Mouse (Mus musculus) embryonic facial prominence, embryonic 10.5 days (tissue): Measurements from ENCODE around the gene Tle4. TPM values are rescaled to one million over a fixed set of nuclear protein-coding genes. Genes with fewer than 3 reads are reported as not detected.

ENCODE experiments used
- DNase-seq: peaks from one replicate; pipeline ENCODE4 v3.0.0-alpha.2; 2017; ENCODE audit warnings: low spot score
- H3K27ac ChIP-seq: fragments of 300-500 bp; sonication (generic); replicated peaks from 2 replicates; pipeline ENCODE4 v1.5.1; 2016; ENCODE audit warnings: mild to moderate bottlenecking
- H3K27me3 ChIP-seq: fragments of 300-500 bp; sonication (generic); replicated peaks from 2 replicates; pipeline ENCODE4 v1.6.1; 2016; ENCODE audit warnings: low read depth, mild to moderate bottlenecking; ENCODE audit not compliant: poor library complexity, severe bottlenecking
- H3K36me3 ChIP-seq: fragments of 300-500 bp; sonication (generic); replicated peaks from 2 replicates; pipeline ENCODE4 v1.6.1; 2016; ENCODE audit warnings: mild to moderate bottlenecking, moderate library complexity
- H3K4me1 ChIP-seq: fragments of 300-500 bp; sonication (generic); 2 replicates; pipeline ENCODE4 v1.6.1; 2016
- H3K4me3 ChIP-seq: fragments of 300-500 bp; sonication (generic); 2 replicates; pipeline ENCODE4 v1.5.1; 2016; ENCODE audit warnings: mild to moderate bottlenecking, moderate library complexity
- H3K9me3 ChIP-seq: fragments of 300-500 bp; sonication (generic); 2 replicates; pipeline ENCODE4 v1.6.1; 2016; ENCODE audit warnings: mild to moderate bottlenecking
- WGBS: fragments of 180-500 bp; shearing (Covaris S2); methylation state at CpG from one replicate; pipeline ENCODE4 v1.1.7; 2016; 5-methylcytosine and 5-hydroxymethylcytosine counted together
- polyA plus RNA-seq: library from polyadenylated mRNA; unstranded; fragments of >200 nt; fragmentation: Nextera tagmentation; extraction: Ambion mirVana; gene quantifications from 2 replicates; pipeline ENCODE4 v1.2.1, GENCODE M21; 2016

The Tle4 gene
- polyA plus RNA-seq, 1 experiment from 2014 or later, result 21.7 TPM

DNA sequence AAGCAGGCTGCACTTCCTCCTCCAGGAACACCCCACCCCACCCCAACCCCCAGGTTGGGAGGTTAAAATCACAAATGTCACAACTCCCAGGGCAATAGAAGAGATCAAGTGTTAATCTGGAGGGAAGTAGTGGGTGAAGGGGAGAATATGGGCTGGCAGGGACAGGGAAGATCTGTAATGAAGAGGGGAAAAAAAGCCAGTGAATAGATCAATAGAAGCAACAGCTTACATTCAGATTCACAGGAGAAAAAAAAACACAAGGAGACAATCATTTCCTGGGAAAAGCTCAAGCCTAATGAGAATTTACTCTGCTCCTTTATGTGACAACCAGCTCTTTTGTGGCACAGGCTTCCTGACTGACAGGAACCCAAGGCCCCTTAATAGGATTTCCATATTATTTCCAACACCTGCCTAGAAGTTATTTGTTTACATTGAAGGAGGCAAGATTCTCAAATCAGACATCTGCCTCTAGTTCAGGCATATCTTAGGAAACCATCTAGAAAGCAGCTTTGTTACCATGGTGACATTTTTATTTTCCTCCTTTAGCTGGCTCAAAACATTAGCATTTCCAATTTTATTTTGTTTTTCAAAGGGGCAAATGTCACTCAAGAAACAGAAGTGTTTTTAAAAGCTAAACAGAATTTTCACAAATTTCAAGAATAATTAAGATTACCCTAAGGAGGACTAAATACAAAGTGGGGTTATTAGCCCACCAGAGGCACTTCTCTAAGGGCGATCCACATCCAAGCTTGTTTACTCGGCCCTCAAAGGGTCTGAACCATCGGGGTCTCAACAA lies 90.8 kb downstream of the Tle4 start:
- H3K27ac ChIP-seq, result no peak overlapping the region
- 39% methylated on average over 3 of the region's 3 CpGs for WGBS
- H3K36me3 ChIP-seq, result peaks cover 7% of the 10 kb centered on the region; the same call in 1 of the 2 replicates
- H3K4me1 ChIP-seq, result peaks cover 52% of the 10 kb centered on the region
- peak; percentile 39 for DNase-seq
- H3K27me3 ChIP-seq, result no peaks in the 10 kb centered on the region; the same call in 1 of the 2 replicates
- no peak overlapping the region for H3K4me3 ChIP-seq
- no peaks in the 10 kb centered on the region for H3K9me3 ChIP-seq

DNA sequence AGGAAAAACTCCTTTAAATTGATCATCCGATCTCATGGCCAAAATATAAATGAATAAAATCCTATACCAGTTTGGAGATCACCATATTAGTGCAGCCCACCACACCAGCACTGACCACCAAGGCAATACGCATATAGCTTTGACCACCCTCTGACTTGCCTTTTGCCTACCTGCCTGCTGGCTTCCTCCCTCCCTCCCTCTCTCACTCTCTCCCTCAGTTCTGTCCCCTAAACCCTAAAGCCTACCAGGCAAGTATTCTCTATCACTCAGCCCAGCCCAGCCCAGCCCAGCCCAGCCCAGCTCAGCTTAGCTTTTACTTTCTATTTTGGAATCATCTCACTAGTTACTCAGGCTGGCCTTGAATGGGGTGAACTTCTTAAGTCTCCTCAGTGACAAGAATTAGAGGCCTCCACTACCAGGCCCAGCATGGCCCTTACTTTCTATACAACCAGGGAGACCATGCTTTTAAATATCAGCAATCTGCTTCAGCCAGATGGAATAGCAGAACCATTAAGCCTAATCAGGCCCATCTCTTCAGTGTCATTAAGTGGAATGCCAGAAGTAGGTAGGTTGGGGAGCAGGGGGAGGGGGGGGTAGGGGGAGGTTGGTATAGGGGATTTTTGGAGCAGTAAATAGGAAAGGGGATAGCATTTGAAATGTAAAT lies 91.8 kb downstream of the Tle4 start:
- peaks cover 55% of the 10 kb centered on the region for H3K4me1 ChIP-seq
- no peak overlapping the region for H3K4me3 ChIP-seq

DNA sequence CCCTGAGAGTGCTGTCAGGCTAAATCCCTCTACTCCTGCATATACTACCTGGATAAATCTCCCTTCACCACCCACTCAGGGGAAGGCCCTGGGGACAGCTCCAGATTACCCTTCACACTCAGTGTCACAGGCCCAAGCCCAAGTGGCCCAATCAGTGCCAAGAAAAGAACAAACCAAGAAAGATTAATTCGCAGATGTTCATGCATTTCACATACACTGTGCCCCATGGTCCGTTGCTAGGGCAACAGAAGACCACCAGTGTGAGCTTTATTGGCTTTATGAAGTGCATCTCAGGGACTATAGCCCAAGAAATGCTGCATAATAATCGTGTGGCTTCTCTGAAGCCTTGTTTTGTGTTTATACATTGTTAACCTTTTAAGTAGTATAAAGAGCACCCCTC lies 92.5 kb downstream of the Tle4 start:
- Histone ChIP-seq H3K4me1 (peaks cover 55% of the 10 kb centered on the region), H3K36me3 (peaks cover 4% of the 10 kb centered on the region; the same call in 1 of the 2 replicates), H3K9me3 (no peaks in the 10 kb centered on the region), H3K27me3 (no peaks in the 10 kb centered on the region; the same call in 1 of the 2 replicates), H3K4me3 (no peak overlapping the region), H3K27ac (no peak overlapping the region)
- 75% methylated on average over 3 of the region's 3 CpGs for WGBS
- no peak for DNase-seq

More for the DNA sequence above, 91.8 kb downstream of the Tle4 start:
- no peak overlapping the region for H3K27ac ChIP-seq
- no peaks in the 10 kb centered on the region; the same call in 1 of the 2 replicates for H3K27me3 ChIP-seq
- H3K36me3 ChIP-seq, result peaks cover 5% of the 10 kb centered on the region; the same call in 1 of the 2 replicates
- H3K9me3 ChIP-seq, result no peaks in the 10 kb centered on the region
- WGBS, result 84% methylated on average over 2 of the region's 2 CpGs
- DNase-seq, result no peak

DNA sequence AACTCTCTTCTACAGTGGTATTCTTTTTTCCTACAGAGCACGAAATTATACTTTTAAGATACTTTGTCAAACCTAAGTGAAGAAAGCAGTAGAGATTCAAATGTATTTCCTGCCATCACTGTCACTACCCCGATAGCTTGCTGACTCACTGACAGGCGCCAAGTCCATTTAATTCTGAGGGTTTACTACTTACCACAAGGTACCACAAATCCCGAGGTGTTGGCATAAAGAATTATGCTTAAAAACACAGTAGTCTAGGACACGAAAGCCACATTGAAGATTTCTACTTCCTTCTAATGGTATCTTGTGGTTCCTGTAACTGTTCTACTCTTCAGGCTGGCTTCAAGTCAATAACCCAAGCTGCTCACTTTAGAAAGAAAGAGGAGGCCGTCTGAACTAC lies 94.0 kb downstream of the Tle4 start:
- Histone ChIP-seq H3K9me3 (no peaks in the 10 kb centered on the region), H3K36me3 (no peaks in the 10 kb centered on the region; the same call in 1 of the 2 replicates), H3K4me1 (peaks cover 56% of the 10 kb centered on the region), H3K27ac (no peak overlapping the region), H3K27me3 (peaks cover 6% of the 10 kb centered on the region; the same call in 1 of the 2 replicates), H3K4me3 (no peak overlapping the region)
- 85% methylated on average over 6 of the region's 6 CpGs for WGBS
- DNase-seq, result no peak

DNA sequence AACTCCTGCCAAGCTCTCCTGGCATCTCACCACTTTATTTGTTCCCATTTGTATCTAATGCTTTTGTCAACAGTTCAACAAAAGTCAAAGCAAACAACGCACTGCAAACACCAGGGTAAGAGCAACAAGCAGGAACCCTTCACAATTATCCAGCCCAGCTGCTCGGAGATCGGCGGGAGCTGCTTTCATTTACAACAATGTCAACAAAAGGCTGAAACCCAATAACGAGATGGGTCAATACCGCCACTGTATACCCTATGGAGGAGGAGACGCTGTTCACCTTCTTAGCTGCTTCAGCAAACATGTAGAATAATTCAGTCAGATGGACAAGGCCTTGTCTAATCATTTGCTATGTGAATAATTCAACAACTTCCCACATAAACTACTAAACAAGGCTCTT lies 95.6 kb downstream of the Tle4 start:
- 25% methylated on average over 7 of the region's 7 CpGs for WGBS
- peak; percentile 30 for DNase-seq
- Histone ChIP-seq H3K4me1 (peaks cover 44% of the 10 kb centered on the region), H3K27me3 (peaks cover 7% of the 10 kb centered on the region; the same call in 1 of the 2 replicates), H3K36me3 (no peaks in the 10 kb centered on the region; the same call in 1 of the 2 replicates), H3K27ac (no peak overlapping the region), H3K9me3 (no peaks in the 10 kb centered on the region), H3K4me3 (no peak overlapping the region)

DNA sequence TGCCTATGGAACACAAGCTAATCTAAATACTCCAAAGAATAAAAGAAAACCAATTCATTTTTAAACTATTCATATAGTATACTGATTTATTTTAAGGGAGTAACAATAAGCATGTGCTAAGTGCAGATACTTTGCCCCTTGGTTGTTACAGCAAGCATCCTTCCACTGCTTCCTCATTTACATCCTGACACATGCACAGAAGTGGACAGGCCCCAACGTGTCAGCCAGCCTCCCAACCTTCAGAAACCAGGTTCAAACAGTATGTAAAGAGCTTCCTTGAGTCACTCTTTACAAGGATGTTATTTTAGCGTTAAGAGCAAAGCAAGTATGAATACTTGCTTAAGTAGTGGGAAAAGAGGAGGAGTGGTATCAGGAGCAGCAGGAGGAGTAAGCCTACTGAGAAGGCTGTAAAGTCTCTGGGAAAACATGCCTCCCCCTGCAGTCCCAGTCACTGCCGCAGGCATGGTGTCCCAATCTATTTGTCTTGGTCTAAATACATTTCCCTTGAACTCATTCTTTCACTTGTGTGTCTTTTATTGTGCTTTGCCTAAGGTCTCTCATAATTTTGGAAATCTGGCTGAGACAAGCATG lies 97.9 kb downstream of the Tle4 start:
- Histone ChIP-seq H3K9me3 (no peaks in the 10 kb centered on the region), H3K4me3 (no peak overlapping the region), H3K27me3 (peaks cover 7% of the 10 kb centered on the region; the same call in 1 of the 2 replicates), H3K4me1 (peaks cover 22% of the 10 kb centered on the region), H3K27ac (no peak overlapping the region), H3K36me3 (peaks cover 6% of the 10 kb centered on the region; the same call in 1 of the 2 replicates)
- WGBS, result 37% methylated on average over 3 of the region's 3 CpGs
- DNase-seq, result no peak

DNA sequence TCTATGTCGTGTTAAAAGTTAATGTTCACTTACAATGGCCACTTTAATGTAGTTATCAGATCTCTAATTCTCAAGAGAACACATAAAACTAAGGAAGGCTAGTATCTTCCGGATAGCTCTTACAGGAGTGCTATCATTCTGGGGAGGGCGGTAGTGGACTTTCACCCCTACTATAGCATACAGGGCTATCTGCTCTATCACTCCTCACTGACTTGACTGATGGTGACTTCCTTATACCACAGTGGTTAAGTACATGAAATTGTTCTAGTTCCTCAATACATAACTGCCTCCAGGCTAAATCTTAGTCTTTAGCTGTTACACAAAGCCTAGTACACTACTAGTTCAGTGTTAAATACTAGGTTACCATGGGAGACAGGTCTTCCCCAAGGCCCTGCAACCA lies 104.8 kb downstream of the Tle4 start:
- H3K9me3 ChIP-seq, result no peaks in the 10 kb centered on the region
- WGBS, result 92% methylated on average over 3 of the region's 3 CpGs
- no peak overlapping the region for H3K27ac ChIP-seq
- peaks cover 22% of the 10 kb centered on the region for H3K36me3 ChIP-seq
- no peak overlapping the region for H3K4me3 ChIP-seq
- H3K4me1 ChIP-seq, result no peaks in the 10 kb centered on the region
- H3K27me3 ChIP-seq, result no peaks in the 10 kb centered on the region
- no peak for DNase-seq

DNA sequence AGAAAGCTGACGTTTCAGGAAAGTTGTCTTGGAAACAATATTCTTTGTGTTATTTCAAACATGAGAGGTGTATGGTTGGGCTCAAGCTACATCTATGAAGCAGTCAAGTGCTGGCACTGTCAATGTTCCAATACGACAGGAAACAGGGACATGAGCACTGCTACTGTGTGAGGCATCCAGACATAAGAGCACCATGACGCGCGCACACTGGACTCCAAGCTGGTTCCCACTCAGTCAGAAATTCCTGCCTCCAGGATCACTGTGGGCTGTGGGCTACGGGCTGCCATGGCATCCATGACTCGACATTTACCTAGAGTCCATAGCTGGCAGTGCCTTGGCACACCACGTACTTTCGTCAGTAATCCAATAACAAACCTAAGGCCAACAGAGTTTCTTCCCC lies 110.7 kb downstream of the Tle4 start:
- H3K27me3 ChIP-seq, result no peaks in the 10 kb centered on the region
- H3K36me3 ChIP-seq, result peaks cover 6% of the 10 kb centered on the region; the same call in 1 of the 2 replicates
- H3K4me1 ChIP-seq, result peaks cover 7% of the 10 kb centered on the region
- no peak for DNase-seq
- no peak overlapping the region for H3K4me3 ChIP-seq
- H3K27ac ChIP-seq, result no peak overlapping the region
- no peaks in the 10 kb centered on the region for H3K9me3 ChIP-seq
- WGBS, result 85% methylated on average over 9 of the region's 9 CpGs

DNA sequence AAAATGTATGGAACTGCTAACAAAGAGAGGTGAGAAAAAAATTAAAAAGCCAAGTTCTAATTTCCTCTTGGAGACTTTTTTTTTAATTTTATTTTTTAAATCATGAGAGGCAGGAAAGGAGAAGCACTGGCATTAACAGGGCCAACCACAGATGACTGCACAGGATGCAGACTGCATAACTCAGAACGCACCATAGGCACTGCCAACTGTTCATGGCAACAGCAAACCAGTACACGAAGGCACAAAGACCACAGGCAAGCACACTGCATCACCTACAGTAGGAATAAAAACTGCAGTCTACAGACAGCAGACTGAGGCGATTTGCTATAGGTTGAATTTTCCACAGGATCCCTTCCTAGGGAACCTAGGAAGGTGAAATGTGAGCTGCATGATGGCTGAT lies 112.7 kb downstream of the Tle4 start:
- no peaks in the 10 kb centered on the region for H3K27me3 ChIP-seq
- 85% methylated on average over 3 of the region's 3 CpGs for WGBS
- no peak overlapping the region for H3K27ac ChIP-seq
- no peaks in the 10 kb centered on the region for H3K36me3 ChIP-seq
- no peaks in the 10 kb centered on the region for H3K9me3 ChIP-seq
- H3K4me1 ChIP-seq, result peaks cover 16% of the 10 kb centered on the region
- DNase-seq, result no peak
- no peak overlapping the region for H3K4me3 ChIP-seq

DNA sequence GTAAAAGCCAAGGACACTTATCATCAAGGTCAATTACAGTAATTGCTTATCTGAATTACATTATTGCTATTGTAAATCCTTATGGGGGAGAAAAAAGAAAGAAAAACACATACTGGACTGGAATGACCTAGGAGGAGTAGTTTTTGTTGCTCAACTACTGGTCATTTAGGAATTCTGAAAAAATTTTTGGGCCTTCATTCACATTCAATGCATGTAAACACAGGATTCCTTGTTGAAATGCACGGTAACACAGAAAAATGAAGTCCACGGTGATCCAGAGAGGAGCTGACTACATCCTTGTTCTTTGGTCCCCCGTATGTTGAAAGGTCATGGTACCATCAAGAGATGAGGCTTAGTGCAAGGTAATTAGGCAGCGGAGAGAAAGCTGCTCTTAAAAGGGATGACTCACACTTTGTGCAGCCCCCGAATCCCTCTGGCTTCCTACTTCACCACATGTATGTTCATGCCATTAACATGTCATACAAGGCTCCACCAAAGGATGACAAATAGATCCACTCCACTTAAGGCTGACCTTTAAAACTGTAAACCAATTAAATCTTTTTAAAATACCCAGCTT lies 115.2 kb downstream of the Tle4 start:
- WGBS, result 68% methylated on average over 5 of the region's 5 CpGs
- Histone ChIP-seq H3K36me3 (no peaks in the 10 kb centered on the region), H3K27me3 (no peaks in the 10 kb centered on the region), H3K27ac (no peak overlapping the region), H3K9me3 (no peaks in the 10 kb centered on the region), H3K4me1 (peaks cover 31% of the 10 kb centered on the region), H3K4me3 (no peak overlapping the region)
- DNase-seq, result no peak

DNA sequence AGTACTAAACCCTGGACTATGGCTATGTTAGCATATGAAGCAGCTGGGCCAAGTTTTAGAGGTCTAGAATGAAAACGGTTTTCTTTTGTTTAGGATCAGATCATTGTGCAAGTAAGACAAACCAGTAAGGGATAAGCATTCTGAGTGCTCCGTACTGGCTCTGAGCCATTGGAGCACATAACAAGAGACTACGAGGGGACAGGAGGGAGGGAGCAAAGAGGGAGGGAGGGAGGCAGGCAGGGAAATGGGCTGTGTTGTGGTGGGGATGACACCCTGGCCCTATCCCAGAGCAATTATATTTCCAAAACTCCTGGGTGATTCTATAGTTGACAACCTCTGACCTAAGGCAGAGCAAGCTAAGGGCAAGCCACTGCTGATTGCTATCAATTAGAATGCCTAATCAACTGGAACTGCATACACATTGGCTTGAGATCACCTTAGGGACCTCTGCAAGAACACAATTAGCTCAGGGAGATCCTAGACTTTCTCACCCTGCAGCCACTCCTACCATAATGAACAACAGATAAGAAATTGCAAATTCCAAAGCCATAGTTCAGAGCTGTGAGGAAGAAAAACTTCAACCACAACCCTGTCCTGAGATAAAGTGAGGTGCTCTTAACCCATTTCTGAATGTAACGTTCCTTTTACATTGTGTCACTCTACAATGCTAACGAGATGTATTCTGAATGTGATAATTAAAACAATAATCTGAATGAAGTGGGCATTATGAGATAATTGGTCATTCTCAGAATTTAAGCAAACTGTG lies 115.9 kb downstream of the Tle4 start:
- 55% methylated on average over 5 of the region's 5 CpGs for WGBS
- H3K27me3 ChIP-seq, result no peaks in the 10 kb centered on the region
- H3K4me3 ChIP-seq, result no peak overlapping the region
- no peaks in the 10 kb centered on the region for H3K36me3 ChIP-seq
- H3K9me3 ChIP-seq, result no peaks in the 10 kb centered on the region
- peaks cover 31% of the 10 kb centered on the region for H3K4me1 ChIP-seq
- H3K27ac ChIP-seq, result no peak overlapping the region
- no peak for DNase-seq

DNA sequence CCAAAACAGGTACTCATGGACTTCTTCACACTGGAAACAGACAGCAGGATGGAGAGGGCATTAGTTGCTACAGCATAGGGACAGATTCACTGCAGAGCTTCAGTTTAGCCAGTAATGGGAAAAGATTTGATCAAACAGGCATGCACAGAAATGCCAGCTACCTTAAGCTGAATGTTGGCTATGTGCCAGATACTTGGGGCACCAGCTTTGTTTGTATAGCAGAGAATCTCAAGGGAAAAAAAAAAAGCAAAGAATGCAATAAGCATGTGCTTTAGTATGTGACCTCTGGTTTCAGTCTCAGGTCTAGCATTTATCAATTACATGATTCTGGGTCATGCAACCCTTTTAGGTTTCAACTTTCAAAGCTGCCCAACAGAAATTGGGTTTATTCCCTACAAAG lies 118.1 kb downstream of the Tle4 start:
- H3K27me3 ChIP-seq, result no peaks in the 10 kb centered on the region
- H3K27ac ChIP-seq, result no peak overlapping the region
- no peaks in the 10 kb centered on the region for H3K9me3 ChIP-seq
- no peak overlapping the region for H3K4me3 ChIP-seq
- DNase-seq, result no peak
- no peaks in the 10 kb centered on the region for H3K36me3 ChIP-seq
- H3K4me1 ChIP-seq, result peaks cover 31% of the 10 kb centered on the region
